Mouse (Mus musculus) hindbrain, embryonic 15.5 days (tissue): Measurements from ENCODE around the gene Cenpp. TPM values are rescaled to one million over a fixed set of nuclear protein-coding genes. Genes with fewer than 3 reads are reported as not detected.

ENCODE experiments used
- ATAC-seq: fragments of 200-750 bp; cut with Nextera tagmentation; 2 replicates; pipeline ENCODE4 v1.8.0; 2017; ENCODE audit warnings: low read depth, moderate number of reproducible peaks, moderate TSS enrichment; ENCODE audit not compliant: low FRiP score
- H3K27ac ChIP-seq: fragments of 300-500 bp; sonication (generic); replicated peaks from 2 replicates; pipeline ENCODE4 v1.5.1; 2015; ENCODE audit warnings: mild to moderate bottlenecking, inconsistent platforms
- H3K27me3 ChIP-seq: fragments of 300-500 bp; sonication (generic); 2 replicates; pipeline ENCODE4 v1.6.1; 2015; ENCODE audit warnings: control low read depth, inconsistent platforms
- H3K36me3 ChIP-seq: fragments of 300-500 bp; sonication (generic); 2 replicates; pipeline ENCODE4 v1.6.1; 2015; ENCODE audit warnings: control low read depth, inconsistent platforms
- H3K4me1 ChIP-seq: fragments of 300-500 bp; sonication (generic); replicated peaks from 2 replicates; pipeline ENCODE4 v1.6.1; 2015; ENCODE audit warnings: control low read depth, inconsistent platforms
- H3K4me2 ChIP-seq: fragments of 300-500 bp; sonication (generic); 2 replicates; pipeline ENCODE4 v1.6.1; 2015; ENCODE audit warnings: moderate library complexity, mild to moderate bottlenecking, inconsistent platforms
- H3K4me3 ChIP-seq: fragments of 300-500 bp; sonication (generic); 2 replicates; pipeline ENCODE4 v1.5.1; 2015; ENCODE audit warnings: mild to moderate bottlenecking, inconsistent platforms
- H3K9ac ChIP-seq: fragments of 300-500 bp; sonication (generic); 2 replicates; pipeline ENCODE4 v1.6.1; 2015; ENCODE audit warnings: inconsistent platforms
- H3K9me3 ChIP-seq: fragments of 300-500 bp; sonication (generic); 2 replicates; pipeline ENCODE4 v1.6.1; 2016; ENCODE audit warnings: control low read depth, inconsistent platforms
- WGBS: fragments of 180-500 bp; shearing (Covaris S2); methylation state at CpG from one replicate; pipeline ENCODE4 v1.1.7; 2015; 5-methylcytosine and 5-hydroxymethylcytosine counted together
- polyA plus RNA-seq: library from polyadenylated mRNA; unstranded; fragments of >200 nt; fragmentation: Nextera tagmentation; extraction: Ambion mirVana; gene quantifications from 2 replicates; pipeline ENCODE4 v1.2.1, GENCODE M21; 2015

The Cenpp gene
- 7.1 and 8.5 TPM in 2 replicates for polyA plus RNA-seq

DNA sequence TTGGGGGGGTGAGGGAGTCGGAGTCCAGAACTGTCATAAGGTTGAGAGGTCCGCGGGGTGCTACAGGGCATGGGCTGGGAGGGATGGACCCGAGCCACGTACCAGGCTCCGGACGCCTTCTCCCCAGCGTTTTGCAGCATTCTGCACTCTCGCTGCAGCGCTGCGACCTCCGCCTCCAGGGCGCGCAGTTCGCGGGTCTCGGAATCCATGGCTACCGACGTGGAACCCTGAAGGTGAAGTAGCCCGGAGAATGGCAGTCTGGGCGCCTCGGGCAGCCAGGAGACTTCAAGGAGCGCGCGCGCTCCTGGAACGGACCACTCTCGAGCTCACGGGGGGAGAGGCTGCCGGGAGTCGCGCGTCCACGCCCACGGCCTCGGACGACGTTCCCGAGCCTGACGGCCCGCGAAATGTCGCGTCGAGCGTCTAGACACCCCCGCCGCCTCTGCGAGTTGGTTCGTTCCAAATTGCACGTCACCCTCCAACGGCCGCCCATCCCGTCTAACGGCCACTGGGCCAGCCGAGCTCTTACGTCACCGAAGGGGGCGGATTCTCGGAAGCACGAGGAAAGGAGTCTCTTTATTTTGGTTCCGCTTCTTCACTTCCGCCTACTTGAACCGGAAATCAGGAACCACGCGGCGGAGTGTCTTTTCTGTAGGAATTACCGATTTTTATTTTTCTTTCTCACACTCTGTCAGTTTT lies at the start of gene Cenpp, which contains the start of gene Nol8:
Gene Cenpp (minus strand): TSS at position 305 of the 699 bp plus-strand sequence.
Gene Nol8 (plus strand): TSS at position 598 of the 699 bp plus-strand sequence.
- peak within 1 kb of the TSS; percentile 93 for H3K4me2 ChIP-seq
- H3K27ac ChIP-seq: peak within 1 kb of the TSS; percentile 63; the same call in 1 of the 2 replicates
- H3K9ac ChIP-seq: peak within 1 kb of the TSS; percentile 53
- H3K9me3 ChIP-seq: no peaks in the 10 kb centered on the region
- H3K27me3 ChIP-seq: no peaks in the 10 kb centered on the region
- H3K4me3 ChIP-seq: peak within 1 kb of the TSS; percentile 75
- H3K4me1 ChIP-seq: peaks cover 18% of the 10 kb centered on the region
- peak; percentile 100 for ATAC-seq
- under 1% methylated on average over 68 of the region's 68 CpGs for WGBS
- H3K36me3 ChIP-seq: peaks cover 15% of the 10 kb centered on the region

DNA sequence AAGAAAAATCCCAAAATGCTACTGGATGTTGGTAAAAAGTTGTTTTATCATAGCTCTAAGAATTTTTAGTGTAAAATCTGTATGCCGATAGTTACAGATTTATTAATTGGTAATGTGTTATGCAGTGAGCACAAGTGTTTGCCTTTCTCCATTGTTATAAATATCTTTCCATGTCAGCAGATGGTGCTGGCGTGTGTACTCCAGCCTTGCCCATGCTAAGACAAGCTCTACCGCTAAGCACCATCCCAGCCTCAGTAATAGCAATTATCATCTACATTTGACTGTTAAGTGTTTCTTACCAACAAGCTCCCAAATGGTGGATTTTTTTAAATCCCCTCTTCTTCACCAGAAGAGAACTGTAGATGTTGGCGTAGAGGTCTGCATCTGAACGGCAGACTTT lies 38.5 kb upstream of the Cenpp start:
- H3K4me3 ChIP-seq: no peak overlapping the region
- no peaks in the 10 kb centered on the region for H3K9me3 ChIP-seq
- WGBS: 96% methylated on average over 5 of the region's 5 CpGs
- H3K27ac ChIP-seq: no peak overlapping the region
- no peaks in the 10 kb centered on the region for H3K4me1 ChIP-seq
- no peak overlapping the region for H3K4me2 ChIP-seq
- peaks cover 53% of the 10 kb centered on the region for H3K36me3 ChIP-seq
- no peaks in the 10 kb centered on the region for H3K27me3 ChIP-seq
- H3K9ac ChIP-seq: no peak overlapping the region
- no peak for ATAC-seq

DNA sequence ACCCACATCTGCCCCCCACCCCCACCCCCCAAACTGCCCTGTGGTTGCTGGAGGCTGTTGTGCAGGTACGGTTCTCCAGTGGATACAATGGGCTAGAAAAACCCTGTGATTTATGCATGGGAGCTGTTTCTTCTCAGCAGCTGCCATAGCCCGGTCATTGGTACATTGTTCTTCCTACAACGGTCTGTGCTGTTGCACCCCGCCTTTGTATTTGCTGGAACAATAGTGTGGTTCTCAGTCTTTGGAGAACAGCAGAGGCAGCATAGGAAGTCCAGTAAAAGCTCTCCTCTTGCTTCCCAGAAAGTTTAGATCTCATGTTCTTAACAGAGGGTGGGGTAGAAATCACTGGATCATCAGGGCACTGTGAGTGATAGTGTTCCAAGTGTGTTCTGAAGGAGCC lies 31.7 kb upstream of the Cenpp start:
- Histone ChIP-seq H3K4me2 (no peak overlapping the region), H3K27me3 (no peaks in the 10 kb centered on the region), H3K4me3 (no peak overlapping the region), H3K27ac (no peak overlapping the region), H3K9ac (no peak overlapping the region), H3K9me3 (no peaks in the 10 kb centered on the region), H3K36me3 (peaks cover 13% of the 10 kb centered on the region), H3K4me1 (peaks cover 23% of the 10 kb centered on the region)
- WGBS: 35% methylated on average over 4 of the region's 4 CpGs
- ATAC-seq: no peak

DNA sequence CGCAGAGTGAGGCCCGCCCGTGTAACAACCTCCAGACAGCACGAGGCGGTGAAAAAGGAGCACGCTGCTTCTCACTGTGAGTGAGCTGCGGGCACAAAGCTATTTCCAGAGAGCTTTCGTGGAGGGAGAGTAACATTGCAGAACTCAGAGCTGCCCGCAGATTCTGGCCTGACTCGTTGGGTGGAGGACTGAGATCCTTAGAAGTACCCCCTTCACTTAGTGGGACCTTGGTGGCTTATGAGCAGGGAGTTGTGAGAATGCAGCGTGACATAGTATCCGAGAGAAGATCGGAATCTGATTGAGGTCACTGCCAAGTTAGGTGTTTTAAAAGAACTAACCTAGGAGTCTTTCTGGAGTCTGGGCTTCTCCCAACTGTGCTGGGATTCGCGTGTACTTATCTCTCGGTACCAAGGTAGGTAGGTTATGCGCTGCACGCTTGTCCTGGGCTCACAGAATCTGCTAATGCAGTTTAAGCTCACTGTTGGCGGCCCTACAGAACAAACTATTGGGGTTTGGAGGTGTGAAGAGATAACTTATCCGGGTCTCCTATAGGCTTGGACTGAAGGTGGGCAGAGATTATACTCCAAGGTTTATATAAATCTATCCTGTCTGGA lies 29.8 kb upstream of the Cenpp start:
- H3K4me3 ChIP-seq: peak overlapping the region; percentile 87
- WGBS: under 1% methylated on average over 20 of the region's 20 CpGs
- peak overlapping the region; percentile 98 for H3K4me2 ChIP-seq
- no peaks in the 10 kb centered on the region for H3K9me3 ChIP-seq
- peak; percentile 81 for ATAC-seq
- peaks cover 23% of the 10 kb centered on the region for H3K4me1 ChIP-seq
- H3K9ac ChIP-seq: peak overlapping the region; percentile 89
- peaks cover 9% of the 10 kb centered on the region; the same call in 1 of the 2 replicates for H3K36me3 ChIP-seq
- H3K27me3 ChIP-seq: no peaks in the 10 kb centered on the region
- H3K27ac ChIP-seq: peak overlapping the region; percentile 77

DNA sequence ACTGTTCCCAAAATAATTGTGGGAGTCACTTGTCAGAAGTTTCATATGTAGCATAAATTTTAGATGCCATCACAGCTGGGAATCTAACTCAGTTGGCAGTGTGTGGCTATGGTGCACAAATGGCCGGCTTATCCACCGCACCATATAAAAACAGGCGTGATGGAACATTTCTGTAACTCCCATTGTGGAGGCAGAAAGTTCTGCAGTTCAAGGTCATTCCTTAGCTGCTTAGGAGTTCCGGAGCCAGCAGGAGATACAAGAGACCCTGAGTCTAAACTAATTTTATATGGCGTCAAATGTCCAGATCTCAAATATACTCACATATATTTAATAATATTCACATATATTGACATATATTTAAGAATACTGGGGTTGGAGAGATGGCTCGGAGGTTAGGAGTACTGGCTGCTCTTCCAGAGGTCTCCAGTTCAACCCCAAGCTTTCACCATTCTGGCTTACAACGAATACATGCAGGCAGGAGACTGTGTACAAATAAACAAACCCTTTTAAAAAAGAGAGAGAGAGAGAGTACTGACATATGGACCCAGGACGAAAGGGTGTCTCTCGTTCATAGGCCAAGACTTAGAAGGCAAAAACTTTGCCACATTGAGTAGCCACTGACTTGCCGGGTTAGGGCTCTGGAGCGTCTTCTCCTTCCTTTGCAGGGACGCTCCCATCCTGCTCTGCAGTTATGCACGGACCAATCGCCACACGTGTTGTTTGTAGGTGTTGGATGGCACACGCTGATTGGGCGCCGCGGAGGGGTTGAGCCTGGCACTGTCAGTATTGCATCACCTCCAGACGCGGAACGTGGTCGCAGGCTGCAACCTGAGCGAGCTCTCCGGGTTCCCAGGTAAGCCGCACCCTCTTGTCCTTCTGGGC lies 29.0 kb upstream of the Cenpp start, which contains the start of gene Iars:
Gene Iars (plus strand): TSS at position 750 of the 882 bp plus-strand sequence.
- H3K9me3 ChIP-seq: no peaks in the 10 kb centered on the region
- peak within 1 kb of the TSS; percentile 77 for H3K27ac ChIP-seq
- 6% methylated on average over 26 of the region's 26 CpGs for WGBS
- peak within 1 kb of the TSS; percentile 89 for H3K9ac ChIP-seq
- H3K4me3 ChIP-seq: peak within 1 kb of the TSS; percentile 87
- peaks cover 23% of the 10 kb centered on the region for H3K4me1 ChIP-seq
- peak; percentile 100 for ATAC-seq
- peaks cover 13% of the 10 kb centered on the region for H3K36me3 ChIP-seq
- H3K4me2 ChIP-seq: peak within 1 kb of the TSS; percentile 98
- H3K27me3 ChIP-seq: no peaks in the 10 kb centered on the region

DNA sequence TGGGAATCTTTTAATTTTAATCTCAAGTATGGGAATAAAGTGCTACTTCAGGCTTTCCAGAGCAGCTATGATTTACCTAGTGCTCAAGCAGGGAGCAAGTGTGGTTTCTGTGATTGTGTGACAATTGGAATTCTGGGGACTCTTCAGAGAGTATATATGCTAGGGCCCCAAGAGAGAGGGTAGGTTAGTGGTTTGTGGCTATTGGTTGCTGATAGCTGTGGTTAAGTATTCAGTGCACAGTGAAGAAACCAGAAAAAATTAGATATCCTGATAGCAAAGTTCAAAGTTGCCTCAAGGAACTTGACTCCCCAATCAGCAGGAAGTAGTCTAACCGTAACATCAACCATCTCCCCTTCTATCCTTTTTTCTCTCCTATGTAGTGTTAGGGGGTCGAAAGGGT lies 25.2 kb upstream of the Cenpp start:
- ATAC-seq: no peak
- Histone ChIP-seq H3K36me3 (peaks cover 39% of the 10 kb centered on the region), H3K4me2 (no peak overlapping the region), H3K4me3 (no peak overlapping the region), H3K9me3 (no peaks in the 10 kb centered on the region), H3K4me1 (peaks cover 12% of the 10 kb centered on the region), H3K27ac (no peak overlapping the region), H3K9ac (no peak overlapping the region), H3K27me3 (no peaks in the 10 kb centered on the region)
- 98% methylated on average over 2 of the region's 2 CpGs for WGBS

DNA sequence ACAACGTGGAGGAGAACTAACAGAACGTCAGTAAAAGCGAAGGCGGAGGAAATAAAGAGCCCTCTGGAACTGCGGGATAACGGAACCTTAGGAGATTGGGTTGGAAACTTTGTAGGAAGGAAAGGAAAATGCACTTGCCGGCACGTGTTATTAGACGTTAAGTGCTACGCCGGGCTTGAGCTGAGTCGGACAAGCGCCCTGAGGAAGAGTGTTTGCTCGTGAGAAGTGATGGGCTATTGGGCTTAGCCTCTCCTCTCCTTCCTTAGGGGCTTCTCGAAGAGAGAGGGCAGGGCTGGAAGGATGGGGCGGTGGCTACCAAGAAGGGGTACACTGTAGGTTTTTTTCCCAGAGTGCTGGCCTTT lies 576 bp upstream of the Cenpp start:
- peak overlapping the region; percentile 63; the same call in 1 of the 2 replicates for H3K27ac ChIP-seq
- H3K27me3 ChIP-seq: no peaks in the 10 kb centered on the region
- under 1% methylated on average over 16 of the region's 16 CpGs for WGBS

DNA sequence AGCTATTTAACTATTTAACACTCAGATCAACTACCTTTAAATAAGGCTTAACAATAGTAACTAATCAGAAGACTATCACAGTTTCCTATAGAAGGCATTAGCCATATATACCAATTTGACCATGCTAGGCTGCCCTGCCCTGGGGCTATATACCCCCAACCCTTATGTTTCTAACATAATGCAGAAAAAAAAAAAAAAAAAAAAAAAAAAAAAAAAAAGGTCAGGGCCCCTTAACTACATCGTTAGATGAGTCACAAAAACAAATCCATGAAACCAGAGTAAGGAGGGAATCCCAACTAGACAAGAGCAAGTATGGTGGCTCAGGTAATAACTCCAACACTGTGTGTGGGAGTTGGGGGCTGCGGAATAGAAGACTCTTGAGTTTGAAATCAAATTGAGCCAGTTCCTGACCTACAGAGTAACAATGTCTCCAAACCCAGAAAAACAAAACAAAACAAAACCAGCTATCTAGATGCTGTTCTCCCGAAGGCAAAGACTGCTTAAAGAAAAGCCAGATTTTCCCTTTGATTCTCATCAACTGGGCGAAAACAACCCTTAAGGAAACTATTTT lies 719 bp downstream of the Cenpp start:
- Histone ChIP-seq H3K9ac (peak overlapping the region; percentile 47; the same call in 1 of the 2 replicates), H3K27ac (no peak overlapping the region), H3K4me1 (peaks cover 18% of the 10 kb centered on the region), H3K9me3 (no peaks in the 10 kb centered on the region), H3K36me3 (peaks cover 10% of the 10 kb centered on the region), H3K27me3 (no peaks in the 10 kb centered on the region), H3K4me2 (peak overlapping the region; percentile 93), H3K4me3 (peak overlapping the region; percentile 75)
- WGBS: 1% methylated on average over 4 of the region's 4 CpGs
- no peak for ATAC-seq

More for the DNA sequence above, 576 bp upstream of the Cenpp start:
- ATAC-seq: peak; percentile 84
- Histone ChIP-seq H3K4me3 (peak overlapping the region; percentile 75), H3K4me1 (peaks cover 18% of the 10 kb centered on the region), H3K9ac (peak overlapping the region; percentile 53), H3K36me3 (peaks cover 15% of the 10 kb centered on the region), H3K4me2 (peak overlapping the region; percentile 93), H3K9me3 (no peaks in the 10 kb centered on the region)

DNA sequence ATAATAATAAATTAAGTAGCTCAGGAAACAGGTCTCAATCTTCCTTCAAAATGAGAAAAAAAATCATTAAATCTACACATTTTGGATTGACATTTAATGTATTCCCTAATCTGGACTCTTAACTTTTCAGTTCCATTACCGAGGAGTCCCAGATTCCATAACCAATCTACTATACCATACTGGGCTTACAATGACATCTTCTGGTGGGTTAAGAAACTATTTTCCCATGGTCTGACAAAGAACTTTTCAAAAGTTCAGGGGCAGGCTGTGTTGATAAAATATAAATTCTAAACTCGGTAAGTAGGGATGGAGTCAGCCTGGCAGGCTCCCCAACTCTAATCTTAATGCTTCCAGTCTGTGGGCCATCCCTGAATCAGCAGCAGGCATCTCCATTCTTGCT lies 1.4 kb downstream of the Cenpp start:
- H3K9me3 ChIP-seq: no peaks in the 10 kb centered on the region
- H3K9ac ChIP-seq: no peak overlapping the region
- ATAC-seq: no peak
- H3K4me2 ChIP-seq: no peak overlapping the region
- H3K4me3 ChIP-seq: no peak overlapping the region
- no peaks in the 10 kb centered on the region for H3K27me3 ChIP-seq
- H3K27ac ChIP-seq: no peak overlapping the region
- 50% methylated on average over 2 of the region's 2 CpGs for WGBS
- H3K36me3 ChIP-seq: 0 out of 2 replicates have a peak, but pooled peaks cover 8% of the 10 kb centered on the region
- peaks cover 18% of the 10 kb centered on the region for H3K4me1 ChIP-seq

DNA sequence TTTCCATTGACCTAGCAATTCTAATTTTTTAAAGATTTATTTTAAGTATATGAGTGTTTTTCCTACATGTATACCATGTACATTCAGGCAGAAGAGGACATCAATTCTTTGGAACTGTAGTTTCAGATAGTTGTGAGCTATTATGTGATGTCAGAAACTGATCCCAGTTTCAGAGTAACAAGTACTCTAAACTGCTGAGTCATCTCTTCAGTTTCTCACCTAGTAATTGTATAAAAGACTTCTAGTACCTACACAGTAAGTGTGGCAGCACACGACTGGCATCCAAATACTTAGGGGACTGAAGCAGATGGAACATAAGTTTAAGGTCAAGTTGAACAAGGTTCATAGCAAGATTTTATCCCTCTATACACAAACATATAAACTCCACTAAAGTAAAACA lies 6.6 kb downstream of the Cenpp start:
- no peak for ATAC-seq
- 92% methylated on average over 1 of the region's 1 CpGs for WGBS

DNA sequence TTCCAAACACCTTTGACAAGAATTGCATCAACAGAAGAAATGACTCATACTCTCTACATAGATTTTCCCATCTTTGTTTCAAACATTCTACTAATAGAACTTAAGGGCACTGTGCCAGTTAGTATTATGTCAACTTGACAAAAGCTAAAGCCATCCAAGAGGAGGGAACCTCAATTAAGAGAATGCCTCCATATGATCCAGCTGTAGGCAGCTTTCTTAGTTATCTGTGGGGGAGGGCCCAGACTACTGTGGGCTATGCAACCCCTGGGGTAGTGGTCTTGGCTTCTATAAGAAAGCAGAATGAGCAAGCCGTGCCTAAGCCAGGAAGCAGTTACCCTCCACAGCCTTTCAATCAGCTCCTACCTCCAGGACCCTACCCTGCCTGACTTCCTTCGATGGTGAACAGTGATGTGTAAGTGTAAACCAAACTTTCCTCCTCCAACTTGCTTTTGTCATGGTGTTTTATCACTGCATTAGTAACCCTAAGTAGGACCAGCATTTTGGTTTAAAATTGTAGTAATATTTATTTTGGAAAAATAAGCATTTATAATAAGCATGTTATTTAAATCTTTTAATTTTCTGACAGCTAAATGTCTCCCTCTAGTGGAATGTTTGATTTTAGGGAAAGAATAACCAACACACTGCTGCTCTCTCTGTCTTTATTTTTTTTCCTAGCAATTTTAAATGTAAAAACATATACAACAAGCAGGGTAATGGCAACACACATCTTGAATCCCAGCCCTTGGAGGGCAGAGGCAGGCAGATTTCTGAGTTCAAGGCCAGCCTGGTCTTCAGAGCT lies 7.7 kb downstream of the Cenpp start:
- Histone ChIP-seq H3K4me2 (no peak overlapping the region), H3K27ac (no peak overlapping the region), H3K4me1 (no peaks in the 10 kb centered on the region), H3K36me3 (no peaks in the 10 kb centered on the region), H3K9me3 (no peaks in the 10 kb centered on the region), H3K4me3 (no peak overlapping the region), H3K9ac (no peak overlapping the region), H3K27me3 (no peaks in the 10 kb centered on the region)
- peak; percentile 42; the same call in 1 of the 2 replicates for ATAC-seq
- WGBS: 71% methylated on average over 2 of the region's 2 CpGs

More for the DNA sequence above, 6.6 kb downstream of the Cenpp start:
- no peak overlapping the region for H3K9ac ChIP-seq
- H3K27me3 ChIP-seq: no peaks in the 10 kb centered on the region
- H3K27ac ChIP-seq: no peak overlapping the region
- no peak overlapping the region for H3K4me2 ChIP-seq
- no peak overlapping the region for H3K4me3 ChIP-seq
- no peaks in the 10 kb centered on the region for H3K4me1 ChIP-seq
- H3K9me3 ChIP-seq: no peaks in the 10 kb centered on the region
- no peaks in the 10 kb centered on the region for H3K36me3 ChIP-seq
